Mouse (Mus musculus) heart, embryonic 15.5 days (tissue): Measurements from ENCODE around the gene Ecpas. TPM values are rescaled to one million over a fixed set of nuclear protein-coding genes. Genes with fewer than 3 reads are reported as not detected.

Experiments
- ATAC-seq: fragments of 200-750 bp; cut with Nextera tagmentation; replicated peaks from 2 replicates; pipeline ENCODE4 v1.8.0; 2017; ENCODE audit warnings: low read depth, moderate TSS enrichment; ENCODE audit not compliant: insufficient number of reproducible peaks, insufficient read depth, low FRiP score
- H3K27ac ChIP-seq: fragments of 300-500 bp; sonication (generic); 2 replicates; pipeline ENCODE4 v1.5.1; 2015; ENCODE audit warnings: mild to moderate bottlenecking, inconsistent platforms
- H3K27me3 ChIP-seq: fragments of 300-500 bp; sonication (generic); 2 replicates; pipeline ENCODE4 v1.6.1; 2015; ENCODE audit warnings: inconsistent platforms
- H3K36me3 ChIP-seq: fragments of 300-500 bp; sonication (generic); 2 replicates; pipeline ENCODE4 v1.6.1; 2015; ENCODE audit warnings: mild to moderate bottlenecking, inconsistent platforms
- H3K4me1 ChIP-seq: fragments of 300-500 bp; sonication (generic); replicated peaks from 2 replicates; pipeline ENCODE4 v1.6.1; 2015; ENCODE audit warnings: inconsistent platforms
- H3K4me2 ChIP-seq: fragments of 300-500 bp; sonication (generic); 2 replicates; pipeline ENCODE4 v1.6.1; 2015; ENCODE audit warnings: inconsistent platforms, mild to moderate bottlenecking, moderate library complexity
- H3K4me3 ChIP-seq: fragments of 300-500 bp; sonication (generic); 2 replicates; pipeline ENCODE4 v1.5.1; 2015; ENCODE audit warnings: mild to moderate bottlenecking, inconsistent platforms
- H3K9ac ChIP-seq: fragments of 300-500 bp; sonication (generic); 2 replicates; pipeline ENCODE4 v1.6.1; 2015; ENCODE audit warnings: mild to moderate bottlenecking, inconsistent platforms
- H3K9me3 ChIP-seq: fragments of 300-500 bp; sonication (generic); replicated peaks from 2 replicates; pipeline ENCODE4 v1.6.1; 2016; ENCODE audit warnings: inconsistent platforms
- WGBS: fragments of 180-500 bp; shearing (Covaris S2); methylation state at CpG from one replicate; pipeline ENCODE4 v1.1.7; 2015; ENCODE audit warnings: mixed read lengths; 5-methylcytosine and 5-hydroxymethylcytosine counted together
- polyA plus RNA-seq: library from polyadenylated mRNA; unstranded; fragments of >200 nt; fragmentation: Nextera tagmentation; extraction: Ambion mirVana; gene quantifications from 2 replicates; pipeline ENCODE4 v1.2.1, GENCODE M21; 2015

The Ecpas gene
- polyA plus RNA-seq, 1 experiment from 2014 or later, result 24.8 TPM

GRCm38 (mm10) chr4:58874373-58874772, 38.2 kb downstream of the Ecpas start:
- Histone ChIP-seq H3K27me3 (no peaks in the 10 kb centered on the region), H3K4me3 (no peak overlapping the region), H3K4me2 (no peak overlapping the region), H3K4me1 (no peaks in the 10 kb centered on the region), H3K27ac (no peak overlapping the region), H3K36me3 (peaks cover 26% of the 10 kb centered on the region; the same call in 1 of the 2 replicates), H3K9ac (no peak overlapping the region), H3K9me3 (no peaks in the 10 kb centered on the region)
- no peak for ATAC-seq
- 83% methylated on average over 4 of the region's 4 CpGs for WGBS

GRCm38 (mm10) chr4:58867242-58867641, 45.3 kb downstream of the Ecpas start:
- Histone ChIP-seq H3K36me3 (peaks cover 12% of the 10 kb centered on the region; the same call in 1 of the 2 replicates), H3K9ac (no peak overlapping the region), H3K27me3 (no peaks in the 10 kb centered on the region), H3K4me1 (no peaks in the 10 kb centered on the region), H3K4me2 (no peak overlapping the region), H3K4me3 (no peak overlapping the region), H3K9me3 (no peaks in the 10 kb centered on the region), H3K27ac (no peak overlapping the region)
- 87% methylated on average over 6 of the region's 6 CpGs for WGBS
- ATAC-seq, result no peak

GRCm38 (mm10) chr4:58832908-58833307, 79.6 kb downstream of the Ecpas start:
- Histone ChIP-seq H3K4me2 (no peak overlapping the region), H3K9ac (no peak overlapping the region), H3K27me3 (no peaks in the 10 kb centered on the region), H3K27ac (no peak overlapping the region), H3K9me3 (no peaks in the 10 kb centered on the region), H3K4me1 (no peaks in the 10 kb centered on the region), H3K4me3 (no peak overlapping the region), H3K36me3 (peaks cover 30% of the 10 kb centered on the region)
- no peak for ATAC-seq
- WGBS, result 59% methylated on average over 3 of the region's 3 CpGs

- Histone ChIP-seq H3K4me3 (no peak overlapping the region), H3K9ac (no peak overlapping the region), H3K4me1 (no peaks in the 10 kb centered on the region), H3K4me2 (no peak overlapping the region), H3K36me3 (peaks cover 54% of the 10 kb centered on the region), H3K27ac (no peak overlapping the region), H3K9me3 (no peaks in the 10 kb centered on the region), H3K27me3 (no peaks in the 10 kb centered on the region)
- WGBS, result 80% methylated on average over 4 of the region's 4 CpGs
- no peak for ATAC-seq
Observed at GRCm38 (mm10) chr4:58825921-58826320, 86.6 kb downstream of the Ecpas start.

- ATAC-seq, result no peak
- Histone ChIP-seq H3K27ac (no peak within 1 kb of the TSS), H3K27me3 (no peaks in the 10 kb centered on the region), H3K9me3 (no peaks in the 10 kb centered on the region), H3K9ac (no peak within 1 kb of the TSS), H3K36me3 (no peaks in the 10 kb centered on the region), H3K4me1 (no peaks in the 10 kb centered on the region), H3K4me3 (no peak within 1 kb of the TSS), H3K4me2 (no peak within 1 kb of the TSS)
Observed at GRCm38 (mm10) chr4:58787616-58788015, 124.9 kb downstream of the Ecpas start, which contains the start of gene Olfr267. Gene Olfr267, minus strand, starts transcription at chr4:58787716.

GRCm38 (mm10) chr4:58786659-58787058, 125.9 kb downstream of the Ecpas start:
- 33% methylated on average over 3 of the region's 3 CpGs for WGBS
- Histone ChIP-seq H3K4me3 (no peak overlapping the region), H3K9ac (no peak overlapping the region), H3K4me1 (no peaks in the 10 kb centered on the region), H3K9me3 (no peaks in the 10 kb centered on the region), H3K27me3 (no peaks in the 10 kb centered on the region), H3K27ac (no peak overlapping the region), H3K36me3 (no peaks in the 10 kb centered on the region), H3K4me2 (no peak overlapping the region)
- no peak for ATAC-seq

- Histone ChIP-seq H3K36me3 (no peaks in the 10 kb centered on the region), H3K9me3 (no peaks in the 10 kb centered on the region), H3K27ac (no peak overlapping the region), H3K27me3 (no peaks in the 10 kb centered on the region), H3K9ac (no peak overlapping the region), H3K4me2 (no peak overlapping the region), H3K4me3 (no peak overlapping the region), H3K4me1 (no peaks in the 10 kb centered on the region)
- ATAC-seq, result no peak
- 70% methylated on average over 3 of the region's 3 CpGs for WGBS
Observed at GRCm38 (mm10) chr4:58763417-58763816, 149.1 kb downstream of the Ecpas start.

- Histone ChIP-seq H3K9me3 (no peaks in the 10 kb centered on the region), H3K27me3 (no peaks in the 10 kb centered on the region), H3K36me3 (no peaks in the 10 kb centered on the region), H3K9ac (no peak overlapping the region), H3K4me3 (no peak overlapping the region), H3K4me2 (no peak overlapping the region), H3K27ac (no peak overlapping the region), H3K4me1 (no peaks in the 10 kb centered on the region)
- ATAC-seq, result no peak
- 44% methylated on average over 2 of the region's 2 CpGs for WGBS
Observed at GRCm38 (mm10) chr4:58749510-58749909, 163.0 kb downstream of the Ecpas start.

GRCm38 (mm10) chr4:58749101-58749500, 163.4 kb downstream of the Ecpas start:
- H3K27me3 ChIP-seq, result no peaks in the 10 kb centered on the region
- H3K9ac ChIP-seq, result no peak overlapping the region
- H3K4me2 ChIP-seq, result no peak overlapping the region
- H3K27ac ChIP-seq, result no peak overlapping the region
- no peak overlapping the region for H3K4me3 ChIP-seq
- no peak for ATAC-seq
- H3K36me3 ChIP-seq, result no peaks in the 10 kb centered on the region
- WGBS, result 52% methylated on average over 10 of the region's 10 CpGs
- no peaks in the 10 kb centered on the region for H3K9me3 ChIP-seq
- no peaks in the 10 kb centered on the region for H3K4me1 ChIP-seq

Other genes with a start within 250 kb of the Ecpas start
- 0.04 and 0.05 TPM in 2 replicates for gene Olfr267, start 125.0 kb downstream of the Ecpas start, polyA plus RNA-seq
- 0.05 and 0.08 TPM in 2 replicates for gene Zkscan16, start 30.9 kb upstream of the Ecpas start, polyA plus RNA-seq
- 11.3 and 16.6 TPM in 2 replicates for gene Ptgr1, start 74.4 kb upstream of the Ecpas start, polyA plus RNA-seq
- gene Dnajc25, start 82.3 kb upstream of the Ecpas start, polyA plus RNA-seq, result 9.0 and 11.5 TPM in 2 replicates
- 12.2 and 15.5 TPM in 2 replicates for gene Gm20503, start 90.5 kb upstream of the Ecpas start, polyA plus RNA-seq
- gene Gng10, start 122.3 kb upstream of the Ecpas start, polyA plus RNA-seq, result 39.5 and 43.2 TPM in 2 replicates
- not detected in 2 replicates for gene AI481877, start 226.2 kb upstream of the Ecpas start, polyA plus RNA-seq